In the genomic region with DNA sequence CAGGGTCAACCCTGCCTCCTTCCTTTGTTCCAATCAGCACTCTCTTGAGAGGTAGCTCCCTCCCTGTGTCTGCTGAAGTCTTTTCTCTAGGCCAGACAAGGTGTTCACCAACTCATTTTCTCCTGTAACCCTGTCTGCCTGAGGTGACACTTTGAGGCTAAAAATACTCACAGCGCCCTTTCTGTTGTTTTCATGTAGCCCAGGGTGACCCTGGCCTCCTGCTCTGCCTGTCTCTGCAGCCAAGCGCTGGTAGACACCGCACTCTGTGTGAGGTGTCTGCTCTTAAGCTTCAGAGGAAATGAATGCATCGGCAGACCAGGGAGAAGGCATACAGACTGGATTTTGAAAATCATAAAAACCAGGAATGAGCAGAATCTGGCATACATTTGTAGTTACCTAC, we compare ENCODE assay signal across 28 mouse cellular contexts. TPM values are rescaled to one million over a fixed set of nuclear protein-coding genes. Genes with fewer than 3 reads are reported as not detected.
A peak's percentile ranks its signal among the peaks of the same experiment; 100 is the strongest.
DNase-seq lines count a peak whose midpoint lies in the region; ATAC-seq and TF ChIP-seq lines count a peak whose summit lies in the region.
"Had no signal": no experiment of that assay in that cellular context is flagged by ENCODE, and none has a peak within 500 bp of the region (broad histone marks: within the 10 kb centered on the region; RNA-seq: fewer than 3 reads in every experiment).

No protein-coding gene starts in this region.

- no peak overlapping the region for H3K9ac ChIP-seq in heart, embryonic 12.5 days
- no peak overlapping the region for H3K9ac ChIP-seq in midbrain, postnatal 0 days (replicated peaks; ENCODE audit: low read length, poor library complexity, severe bottlenecking)
- H3K9ac ChIP-seq: forebrain, postnatal 0 days; hindbrain, embryonic 15.5 days; limb, embryonic 13.5 days; lung, embryonic 15.5 days; midbrain, embryonic 15.5 days had no signal

- H3K4me3 ChIP-seq in heart, embryonic 12.5 days: no peak overlapping the region
- no peak overlapping the region for H3K4me3 ChIP-seq in midbrain, postnatal 0 days (ENCODE audit: low read depth, low read length)
- H3K4me3 ChIP-seq: erythroblast, embryonic 14.5 days; hindbrain, embryonic 10.5 days; hindbrain, embryonic 15.5 days; limb, embryonic 13.5 days; lung, embryonic 15.5 days; midbrain, embryonic 10.5 days; midbrain, embryonic 15.5 days had no signal

- H3K36me3 ChIP-seq in heart, embryonic 12.5 days: peaks cover 38% of the 10 kb centered on the region
- peaks cover 37% of the 10 kb centered on the region for H3K36me3 ChIP-seq in midbrain, postnatal 0 days (ENCODE audit: insufficient read depth, low read length)

- peak overlapping the region; percentile 25; the same call in 1 of the 2 replicates for H3K27ac ChIP-seq in heart, embryonic 12.5 days (ENCODE audit: poor library complexity, severe bottlenecking)
- no peak overlapping the region for H3K27ac ChIP-seq in midbrain, postnatal 0 days (ENCODE audit: low read depth, low read length)
- H3K27ac ChIP-seq: hindbrain, embryonic 10.5 days; hindbrain, embryonic 15.5 days; limb, embryonic 13.5 days; lung, embryonic 15.5 days; midbrain, embryonic 10.5 days; midbrain, embryonic 15.5 days had no signal

- peak; percentile 18 for DNase-seq in gastrocnemius, adult 18-20 months (ENCODE audit: low spot score)
- no peak for DNase-seq in gastrocnemius, postnatal 4 days (ENCODE audit: low spot score in 2 of 2)
- DNase-seq in brain, adult 2 months (ENCODE audit: low read depth, low spot score): peak; percentile 8
- peak; percentile 24 to 48 for DNase-seq in heart, postnatal 10 days
- DNase-seq in left cerebral cortex, adult 11 months (ENCODE audit: low spot score): no peak
- DNase-seq in cerebellum, adult 11 months: no peak
- no peak for DNase-seq in midbrain, postnatal 0 days (ENCODE audit: low spot score)
- DNase-seq: adrenal gland, adult 8-10 months; cerebellum, adult 18-20 months; cerebellum, postnatal 14 days; forebrain, postnatal 0 days; kidney, adult 11 months; kidney, postnatal 14 days; right cerebral cortex, postnatal 25 days; spleen, adult 18-20 months; thymus, postnatal 14 days had no signal

- ATAC-seq in heart, embryonic 12.5 days (ENCODE audit: insufficient number of reproducible peaks, low FRiP score): no peak
- ATAC-seq in midbrain, postnatal 0 days (ENCODE audit: low FRiP score): no peak
- ATAC-seq: activated CD4-positive, CD25-positive, alpha-beta regulatory T cell, adult 4 months; forebrain, postnatal 0 days; inflammation-experienced regulatory T-cells, adult 6 months; midbrain, embryonic 15.5 days had no signal

- no peaks in the 10 kb centered on the region for H3K9me3 ChIP-seq in heart, embryonic 12.5 days (replicated peaks)
- no peaks in the 10 kb centered on the region for H3K9me3 ChIP-seq in midbrain, postnatal 0 days (ENCODE audit: low read length)
- H3K9me3 ChIP-seq: hindbrain, embryonic 10.5 days; hindbrain, embryonic 15.5 days; limb, embryonic 13.5 days; lung, embryonic 15.5 days; midbrain, embryonic 10.5 days; midbrain, embryonic 15.5 days had no signal

- intact Hi-C loops in heart, postnatal 10 days (cut with DNase I): no loop called here

- 30% methylated on average over 4 of the region's 4 CpGs for WGBS in heart, embryonic 12.5 days
- WGBS in midbrain, postnatal 0 days: 57% methylated on average over 4 of the region's 4 CpGs

- H3K4me2 ChIP-seq in heart, embryonic 12.5 days: no peak overlapping the region
- H3K4me2 ChIP-seq in midbrain, postnatal 0 days (ENCODE audit: low read depth, low read length, poor library complexity, severe bottlenecking): no peak overlapping the region
- H3K4me2 ChIP-seq: hindbrain, embryonic 15.5 days; limb, embryonic 13.5 days; liver, embryonic 11.5 days; lung, embryonic 15.5 days; midbrain, embryonic 15.5 days had no signal

- no peak for TF ChIP-seq CTCF in midbrain, postnatal 0 days (IDR thresholded peaks at IDR 0.05)

- H3K27me3 ChIP-seq in heart, embryonic 12.5 days (replicated peaks): no peaks in the 10 kb centered on the region
- H3K27me3 ChIP-seq in midbrain, postnatal 0 days (ENCODE audit: insufficient read depth, low read length): no peaks in the 10 kb centered on the region
- H3K27me3 ChIP-seq: CH12.LX; hindbrain, embryonic 15.5 days; limb, embryonic 13.5 days; lung, embryonic 15.5 days; midbrain, embryonic 15.5 days had no signal

- 0 out of 2 replicates have a peak, but pooled peaks cover 5% of the 10 kb centered on the region for H3K4me1 ChIP-seq in heart, embryonic 12.5 days (replicated peaks)
- H3K4me1 ChIP-seq in midbrain, postnatal 0 days (ENCODE audit: insufficient read depth, low read length): no peaks in the 10 kb centered on the region
- H3K4me1 ChIP-seq: hindbrain, embryonic 10.5 days; hindbrain, embryonic 15.5 days; limb, embryonic 13.5 days; lung, embryonic 15.5 days; midbrain, embryonic 10.5 days; midbrain, embryonic 15.5 days had no signal

RNA-seq across cellular contexts. Expression of a gene that starts 18.9 kb away (rescaled TPM):
- total RNA-seq in gastrocnemius, adult 18-20 months (2021): 10 to 100 TPM; 67.1 to 69.8 TPM
- total RNA-seq in gastrocnemius, postnatal 4 days (2021): 10 to 100 TPM; 42.4 to 49.1 TPM
- 33.5 and 35.0 TPM in 2 replicates for polyA plus RNA-seq in heart, embryonic 12.5 days (2016; fragmentation: Nextera tagmentation; extraction: Ambion mirVana)
- total RNA-seq in heart, postnatal 10 days (2021): 10 to 100 TPM; 49.6 to 51.3 TPM
- total RNA-seq in midbrain, postnatal 0 days (2014; rRNA removed): 41.5 and 45.7 TPM in 2 replicates
- 27.1 and 28.0 TPM in 2 replicates for polyA plus RNA-seq in midbrain, postnatal 0 days (2015; fragmentation: Nextera tagmentation; extraction: Ambion mirVana)

RNA-seq across cellular contexts. Expression of a gene that starts 38.1 kb away (rescaled TPM):
- 10 to 100 TPM; 20.7 to 21.4 TPM for total RNA-seq in gastrocnemius, adult 18-20 months (2021)
- total RNA-seq in gastrocnemius, postnatal 4 days (2021): 10 to 100 TPM; 43.6 to 53.5 TPM
- 46.7 and 50.4 TPM in 2 replicates for polyA plus RNA-seq in heart, embryonic 12.5 days (2016; fragmentation: Nextera tagmentation; extraction: Ambion mirVana)
- total RNA-seq in heart, postnatal 10 days (2021): 10 to 100 TPM; 52.0 to 54.1 TPM
- total RNA-seq in midbrain, postnatal 0 days (2014; rRNA removed): 23.6 and 35.2 TPM in 2 replicates
- 23.6 and 23.8 TPM in 2 replicates for polyA plus RNA-seq in midbrain, postnatal 0 days (2015; fragmentation: Nextera tagmentation; extraction: Ambion mirVana)

Comparison
In these comparisons a context has a peak if more than half of its experiments do, and no peak if none do; other contexts are left out.
1. DNase-seq: peak in gastrocnemius, adult 18-20 months (single experiment), brain, adult 2 months (single experiment) and heart, postnatal 10 days (2 of 2); none in gastrocnemius, postnatal 4 days (0 of 2), left cerebral cortex, adult 11 months (single experiment), cerebellum, adult 11 months (single experiment) and midbrain, postnatal 0 days (single experiment).